Mouse (Mus musculus) MEL (cell line): ENCODE measurements around the gene Eri3. TPM values are rescaled to one million over a fixed set of nuclear protein-coding genes. Genes with fewer than 3 reads are reported as not detected.

Experiments used
- DNase-seq: peaks from one replicate; pipeline ENCODE4 v3.0.0; 2011; ENCODE audit warnings: low read depth, low spot score
- H3K27ac ChIP-seq: 2 replicates; pipeline ENCODE4 v1.5.1; 2012; ENCODE audit warnings: low read depth, mild to moderate bottlenecking, control low read depth, low read length, moderate library complexity; ENCODE audit not compliant: control insufficient read depth
- H3K27me3 ChIP-seq, 2 experiments: fragments of 150-350 bp in 1 of 2; sonication (generic) in 1 of 2; 2 replicates each; pipeline ENCODE4 v1.6.1; 2012; ENCODE audit warnings: low read length in 2 of 2, mild to moderate bottlenecking in 2 of 2, improper control_type of control experiment in 1 of 2, moderate library complexity in 1 of 2; ENCODE audit not compliant: insufficient read depth in 2 of 2, control insufficient read depth in 1 of 2
- H3K36me3 ChIP-seq, 2 experiments: 2 replicates each; pipeline ENCODE4 v1.6.1; 2012 to 2014; ENCODE audit warnings: low read length in 2 of 2, improper control_type of control experiment in 1 of 2, inconsistent platforms in 1 of 2, mild to moderate bottlenecking in 1 of 2; ENCODE audit not compliant: insufficient read depth in 2 of 2, control insufficient read depth in 1 of 2
- H3K4me1 ChIP-seq, 2 experiments: fragments of 150-350 bp in 1 of 2; sonication (generic) in 1 of 2; 2 replicates each; pipeline ENCODE4 v1.6.1; 2012; ENCODE audit warnings: low read length in 2 of 2, improper control_type of control experiment in 1 of 2, mild to moderate bottlenecking in 1 of 2; ENCODE audit not compliant: insufficient read depth in 2 of 2, control insufficient read depth in 1 of 2
- H3K4me3 ChIP-seq, 2 experiments: fragments of 150-350 bp in 1 of 2; sonication (generic) in 1 of 2; 2 replicates each; pipeline ENCODE4 v1.5.1; 2012; ENCODE audit warnings: low read depth in 2 of 2, low read length in 2 of 2, mild to moderate bottlenecking in 2 of 2, moderate library complexity in 2 of 2, control low read depth in 1 of 2, improper control_type of control experiment in 1 of 2; ENCODE audit not compliant: control insufficient read depth in 1 of 2, insufficient read depth in 1 of 2
- H3K79me2 ChIP-seq: 2 replicates; pipeline ENCODE4 v1.6.1; 2012; ENCODE audit warnings: mild to moderate bottlenecking, low read length, moderate library complexity; ENCODE audit not compliant: control insufficient read depth, poor library complexity, insufficient read depth
- H3K9ac ChIP-seq: 2 replicates; pipeline ENCODE4 v1.6.1; 2012; ENCODE audit warnings: low read depth, mild to moderate bottlenecking, control low read depth, low read length, moderate library complexity; ENCODE audit not compliant: control insufficient read depth, poor library complexity, severe bottlenecking
- H3K9me3 ChIP-seq: fragments of 150-350 bp; sonication (generic); replicated peaks from 2 replicates; pipeline ENCODE4 v1.6.1; 2012; ENCODE audit warnings: mild to moderate bottlenecking, low read length, improper control_type of control experiment, moderate library complexity; ENCODE audit not compliant: insufficient read depth
- BHLHE40 ChIP-seq: IDR thresholded peaks from 2 replicates; pipeline ENCODE4 v1.6.1; 2012; ENCODE audit warnings: low read depth, mild to moderate bottlenecking, inconsistent platforms, low read length, improper control_type of control experiment, borderline replicate concordance
- CHD1 ChIP-seq: IDR thresholded peaks from 2 replicates; pipeline ENCODE4 v1.6.1; 2012; ENCODE audit warnings: low read depth, mild to moderate bottlenecking, inconsistent platforms, low read length, improper control_type of control experiment
- CTCF ChIP-seq, 3 experiments: IDR thresholded peaks in 2 of 3; conservative IDR thresholded peaks in 1 of 3; 2 replicates each; pipeline ENCODE4 v1.5.1; 2011 to 2012; ENCODE audit warnings: low read length in 3 of 3, low read depth in 2 of 3, mild to moderate bottlenecking in 2 of 3, improper control_type of control experiment in 1 of 3, inconsistent platforms in 1 of 3, mixed read lengths in 1 of 3, moderate library complexity in 1 of 3; ENCODE audit not compliant: control insufficient read depth in 1 of 3, insufficient read depth in 1 of 3, poor library complexity in 1 of 3, severe bottlenecking in 1 of 3
- E2F4 ChIP-seq: IDR thresholded peaks from 2 replicates; pipeline ENCODE4 v1.6.1; 2011; ENCODE audit warnings: low read depth, low read length, improper control_type of control experiment, borderline replicate concordance
- GABPA ChIP-seq: IDR thresholded peaks from 2 replicates; pipeline ENCODE4 v1.6.1; 2012; ENCODE audit warnings: low read depth, mild to moderate bottlenecking, inconsistent platforms, low read length, improper control_type of control experiment, moderate library complexity
- GATA1 ChIP-seq: IDR thresholded peaks from 2 replicates; pipeline ENCODE4 v1.6.1; 2011; ENCODE audit warnings: low read depth, low read length, improper control_type of control experiment
- JUND ChIP-seq: IDR thresholded peaks from 2 replicates; pipeline ENCODE4 v1.6.1; 2011; ENCODE audit warnings: low read depth, mild to moderate bottlenecking, improper control_type of control experiment, low read length
- MAFK ChIP-seq: IDR thresholded peaks from 2 replicates; pipeline ENCODE4 v1.6.1; 2011; ENCODE audit warnings: low read depth, mild to moderate bottlenecking, low read length, improper control_type of control experiment, borderline replicate concordance
- MAX ChIP-seq: IDR thresholded peaks from 2 replicates; pipeline ENCODE4 v1.6.1; 2011; ENCODE audit warnings: low read length, improper control_type of control experiment
- MAZ ChIP-seq: IDR thresholded peaks from 2 replicates; pipeline ENCODE4 v1.6.1; 2012; ENCODE audit warnings: low read depth, mild to moderate bottlenecking, inconsistent platforms, low read length, improper control_type of control experiment
- MEF2A ChIP-seq: IDR thresholded peaks from 2 replicates; pipeline ENCODE4 v1.6.1; 2014; ENCODE audit warnings: low read depth, mild to moderate bottlenecking, inconsistent platforms, low read length, improper control_type of control experiment; ENCODE audit not compliant: poor library complexity, insufficient replicate concordance, severe bottlenecking; ENCODE audit errors: extremely low read depth
- MXI1 ChIP-seq: IDR thresholded peaks from 2 replicates; pipeline ENCODE4 v1.6.1; 2011; ENCODE audit warnings: mild to moderate bottlenecking, low read depth, low read length, improper control_type of control experiment
- MYC ChIP-seq: IDR thresholded peaks from 2 replicates; pipeline ENCODE4 v1.6.1; 2011; ENCODE audit warnings: low read depth, mild to moderate bottlenecking, low read length, improper control_type of control experiment, moderate library complexity
- NELFE ChIP-seq: IDR thresholded peaks from 2 replicates; pipeline ENCODE4 v1.6.1; 2011; ENCODE audit warnings: low read depth, low read length, improper control_type of control experiment
- NRF1 ChIP-seq: IDR thresholded peaks from 2 replicates; pipeline ENCODE4 v1.6.1; 2014; ENCODE audit warnings: low read depth, mild to moderate bottlenecking, inconsistent platforms, low read length, improper control_type of control experiment, moderate library complexity; ENCODE audit not compliant: poor library complexity, insufficient read depth, severe bottlenecking
- POLR2AphosphoS5 ChIP-seq: IDR thresholded peaks from 2 replicates; pipeline ENCODE4 v1.6.1; 2012; ENCODE audit warnings: low read depth, borderline replicate concordance, mild to moderate bottlenecking, inconsistent platforms, low read length, moderate library complexity, mixed read lengths
- RAD21 ChIP-seq: IDR thresholded peaks from 2 replicates; pipeline ENCODE4 v1.6.1; 2011; ENCODE audit warnings: mild to moderate bottlenecking, low read depth, low read length, improper control_type of control experiment
- RCOR1 ChIP-seq: IDR thresholded peaks from 2 replicates; pipeline ENCODE4 v1.6.1; 2012; ENCODE audit warnings: low read depth, mild to moderate bottlenecking, inconsistent platforms, low read length, improper control_type of control experiment
- SIN3A ChIP-seq: IDR thresholded peaks from 2 replicates; pipeline ENCODE4 v1.6.1; 2012; ENCODE audit warnings: low read length, improper control_type of control experiment, inconsistent platforms
- SMC3 ChIP-seq: IDR thresholded peaks from 2 replicates; pipeline ENCODE4 v1.6.1; 2011; ENCODE audit warnings: low read depth, low read length, improper control_type of control experiment
- TAL1 ChIP-seq: IDR thresholded peaks from 2 replicates; pipeline ENCODE4 v1.6.1; 2012; ENCODE audit warnings: mild to moderate bottlenecking, inconsistent platforms, low read length, moderate library complexity, mixed read lengths
- TBP ChIP-seq: IDR thresholded peaks from 2 replicates; pipeline ENCODE4 v1.8.0; 2011; ENCODE audit warnings: low read depth, low read length, improper control_type of control experiment
- TCF12 ChIP-seq: IDR thresholded peaks from 2 replicates; pipeline ENCODE4 v1.6.1; 2014; ENCODE audit warnings: low read depth, mild to moderate bottlenecking, inconsistent platforms, low read length, improper control_type of control experiment, moderate library complexity
- UBTF ChIP-seq: IDR thresholded peaks from 2 replicates; pipeline ENCODE4 v1.6.1; 2012; ENCODE audit warnings: low read depth, mild to moderate bottlenecking, inconsistent platforms, low read length, improper control_type of control experiment, moderate library complexity, borderline replicate concordance; ENCODE audit not compliant: insufficient read depth
- USF1 ChIP-seq: IDR thresholded peaks from 2 replicates; pipeline ENCODE4 v1.6.1; 2014; ENCODE audit warnings: low read depth, mild to moderate bottlenecking, inconsistent platforms, low read length, improper control_type of control experiment, moderate library complexity
- USF2 ChIP-seq, 2 experiments: IDR thresholded peaks; 2 replicates each; pipeline ENCODE4 v1.6.1; 2011 to 2012; ENCODE audit warnings: improper control_type of control experiment in 2 of 2, low read length in 2 of 2, borderline replicate concordance in 1 of 2, inconsistent platforms in 1 of 2, low read depth in 1 of 2, mild to moderate bottlenecking in 1 of 2; ENCODE audit not compliant: insufficient read depth in 1 of 2
- ZKSCAN1 ChIP-seq: IDR thresholded peaks from 2 replicates; pipeline ENCODE4 v1.6.1; 2012; ENCODE audit warnings: low read depth, mild to moderate bottlenecking, inconsistent platforms, low read length, improper control_type of control experiment, moderate library complexity
- ZMIZ1 ChIP-seq: IDR thresholded peaks from 2 replicates; pipeline ENCODE4 v1.6.1; 2012; ENCODE audit warnings: low read depth, mild to moderate bottlenecking, inconsistent platforms, low read length, improper control_type of control experiment, moderate library complexity
- ZNF384 ChIP-seq: IDR thresholded peaks from 2 replicates; pipeline ENCODE4 v1.6.1; 2012; ENCODE audit warnings: low read depth, mild to moderate bottlenecking, inconsistent platforms, low read length, improper control_type of control experiment
- polyA plus RNA-seq, 2 experiments: library from polyadenylated mRNA; stranded (reverse) in 1 of 2; unstranded in 1 of 2; fragments of >175 nt in 1 of 2; fragments of >200 nt in 1 of 2; gene quantifications; 2 replicates each; pipeline versions ENCODE4 v1.2.1 to v1.2.4; 2012; ENCODE audit warnings: low replicate concordance in 2 of 2, low read depth in 1 of 2; ENCODE audit not compliant: insufficient read length in 2 of 2, insufficient read depth in 1 of 2, missing spikeins in 1 of 2
- total RNA-seq: library from RNA; depleted of rRNA; stranded (reverse); fragments of 300-350 nt; gene quantifications from 2 replicates; pipeline ENCODE4 v1.2.3, GENCODE M21; 2012

Eri3 gene
- total and polyA plus RNA-seq, 3 experiments, result 36.7 to 63.9 TPM; not detected in 1

GRCm38 (mm10) chr4:117708780-117709550, 158.8 kb downstream of the Eri3 start:
- 0 out of 4 replicates have a peak, but pooled peaks cover 0 to 2% of the 10 kb centered on the region in 2 experiments for H3K36me3 ChIP-seq
- peaks cover 0 to 5% of the 10 kb centered on the region in 2 experiments; a peak in 2 of 4 replicates for H3K4me1 ChIP-seq
- H3K9me3 ChIP-seq, result no peaks in the 10 kb centered on the region
- no peaks in the 10 kb centered on the region for H3K27me3 ChIP-seq
- no peak overlapping the region for H3K27ac ChIP-seq
- no peaks in the 10 kb centered on the region for H3K79me2 ChIP-seq
- no peak for DNase-seq
- TF ChIP-seq ZNF384, result no peak
- TF ChIP-seq USF1, result no peak
- no peak for TF ChIP-seq CTCF (IDR thresholded peaks at IDR 0.05 in 2 of 3, conservative IDR thresholded peaks at IDR 0.05 in 1 of 3; ENCODE audit: control insufficient read depth in 1 of 3, insufficient read depth in 1 of 3, low read depth in 2 of 3, low read length in 3 of 3, poor library complexity in 1 of 3, severe bottlenecking in 1 of 3)
- TF ChIP-seq E2F4, result no peak
- TF ChIP-seq SMC3, result no peak
- TF ChIP-seq MAZ, result no peak
- TF ChIP-seq TCF12, result no peak
- no peak for TF ChIP-seq RCOR1
- TF ChIP-seq JUND, result no peak
- TF ChIP-seq MAFK, result no peak
- TF ChIP-seq TBP, result no peak
- TF ChIP-seq ZKSCAN1, result no peak
- no peak for TF ChIP-seq TAL1
- no peak for TF ChIP-seq MAX
- no peak for TF ChIP-seq NELFE
- TF ChIP-seq USF2 (IDR thresholded peaks at IDR 0.05; ENCODE audit: borderline replicate concordance in 1 of 2, insufficient read depth in 1 of 2, low read depth in 1 of 2, low read length in 2 of 2), result no peak
- TF ChIP-seq POLR2AphosphoS5, result no peak
- TF ChIP-seq ZMIZ1, result no peak
- TF ChIP-seq, all 39 proteins: peak for 0
- no peak overlapping the region for H3K4me3 ChIP-seq
- no peak overlapping the region for H3K9ac ChIP-seq

- H3K27me3 ChIP-seq, result peaks cover 2% of the 10 kb centered on the region in 2 experiments; a peak in 2 of 4 replicates
- H3K4me1 ChIP-seq, result peaks cover 0 to 5% of the 10 kb centered on the region in 2 experiments; a peak in 2 of 4 replicates
- H3K27ac ChIP-seq, result no peak overlapping the region
- no peak overlapping the region for H3K4me3 ChIP-seq
- H3K36me3 ChIP-seq, result 0 out of 4 replicates have a peak, but pooled peaks cover 0 to 2% of the 10 kb centered on the region in 2 experiments
- H3K79me2 ChIP-seq, result no peaks in the 10 kb centered on the region
- H3K9me3 ChIP-seq, result no peaks in the 10 kb centered on the region
- DNase-seq, result peak; percentile 73
- H3K9ac ChIP-seq, result no peak overlapping the region
- TF ChIP-seq UBTF (no peak), RCOR1 (no peak), TAL1 (no peak), USF1 (no peak), MAX (no peak), GABPA (no peak), CHD1 (no peak), BHLHE40 (peak; percentile 69; the same call in 1 of the 2 replicates), MYC (0 out of 2 replicates have a peak, but pooled peaks have one; percentile 29), RAD21 (no peak), SIN3A (no peak), MEF2A (no peak), TCF12 (0 out of 2 replicates have a peak, but pooled peaks have one; percentile 28), NRF1 (no peak), ZNF384 (peak; percentile 61), POLR2AphosphoS5 (no peak), SMC3 (no peak), MXI1 (no peak), GATA1 (peak; percentile 49; the same call in 1 of the 2 replicates)
Observed at GRCm38 (mm10) chr4:117712314-117712713, 162.1 kb downstream of the Eri3 start.
